ENCODE assay signal across 8 mouse cellular contexts in the genomic region with DNA sequence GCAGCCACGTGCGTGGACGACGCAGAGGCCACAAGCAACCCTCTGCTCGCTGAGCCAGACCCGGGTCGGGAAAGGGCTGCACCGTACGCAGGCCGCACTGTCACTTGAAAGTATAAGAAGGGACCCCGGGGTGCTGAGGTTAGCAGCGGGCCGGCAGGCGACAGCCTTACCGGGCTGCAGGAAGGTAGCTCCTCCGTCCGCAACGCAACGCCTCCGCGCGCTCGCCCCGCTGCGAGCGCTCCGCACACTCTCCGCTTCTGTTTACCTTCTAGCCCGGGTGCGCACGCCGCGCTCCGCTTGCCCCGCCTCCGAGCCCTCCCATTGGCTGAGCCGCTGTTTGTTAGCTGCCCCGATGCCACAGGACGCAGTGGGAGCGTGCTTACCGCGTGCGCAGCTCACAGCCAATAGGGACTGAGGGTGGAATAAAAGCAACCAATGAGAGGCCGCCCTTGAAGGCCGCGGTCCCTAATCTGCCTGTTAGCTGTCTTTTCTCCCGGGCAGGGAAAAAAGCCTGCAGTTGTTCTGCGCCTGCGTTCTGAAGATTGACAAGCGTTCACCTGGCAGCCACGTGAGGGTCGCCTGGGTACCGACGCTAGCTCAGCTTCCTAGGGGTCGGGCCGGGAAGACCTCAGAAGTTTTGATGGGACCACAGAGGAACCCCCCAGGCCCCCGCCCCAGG. TPM values are rescaled to one million over a fixed set of nuclear protein-coding genes. Genes with fewer than 3 reads are reported as not detected.
DNase-seq lines count a peak whose midpoint lies in the region; ATAC-seq lines count a peak whose summit lies in the region.

No protein-coding gene starts in this region.

- H3K27me3 ChIP-seq in heart, embryonic 13.5 days (replicated peaks) = peaks cover 11% of the 10 kb centered on the region
- peaks cover 14% of the 10 kb centered on the region for H3K27me3 ChIP-seq in liver, embryonic 12.5 days (replicated peaks)
- no peaks in the 10 kb centered on the region for H3K27me3 ChIP-seq in stomach, embryonic 15.5 days (replicated peaks)

- under 1% methylated on average over 57 of the region's 57 CpGs for WGBS in heart, embryonic 13.5 days
- WGBS in liver, embryonic 12.5 days (ENCODE audit: insufficient replicate concordance) = under 1% methylated on average over 57 of the region's 57 CpGs
- under 1% methylated on average over 57 of the region's 57 CpGs for WGBS in stomach, embryonic 15.5 days

- H3K9me3 ChIP-seq in heart, embryonic 13.5 days = no peaks in the 10 kb centered on the region
- H3K9me3 ChIP-seq in liver, embryonic 12.5 days (replicated peaks) = no peaks in the 10 kb centered on the region
- no peaks in the 10 kb centered on the region for H3K9me3 ChIP-seq in stomach, embryonic 15.5 days

- ATAC-seq in erythroid progenitor cell, adult 5-6 weeks (replicated peaks; ENCODE audit: low FRiP score, poor library complexity, severe bottlenecking) = peak; percentile 100
- peak; percentile 99 for ATAC-seq in heart, embryonic 13.5 days (ENCODE audit: extremely low read depth, insufficient number of reproducible peaks, low FRiP score, low TSS enrichment)
- ATAC-seq in liver, embryonic 12.5 days = peak; percentile 100
- peak; percentile 100 for ATAC-seq in stomach, embryonic 15.5 days (ENCODE audit: insufficient read depth, low FRiP score, low read depth)

- H3K4me1 ChIP-seq in heart, embryonic 13.5 days = peaks cover 44% of the 10 kb centered on the region
- H3K4me1 ChIP-seq in liver, embryonic 12.5 days = peaks cover 41% of the 10 kb centered on the region
- H3K4me1 ChIP-seq in stomach, embryonic 15.5 days = 0 out of 2 replicates have a peak, but pooled peaks cover 3% of the 10 kb centered on the region

- peak; percentile 99 for DNase-seq in CD4-positive helper T cell, adult 2 months (ENCODE audit: low read depth, low spot score)
- peak; percentile 95 for DNase-seq in brain, embryonic 18.5 days (ENCODE audit: low read depth, low spot score)
- peak; percentile 98 for DNase-seq in kidney, postnatal 10 days
- peak; percentile 96 to 97 for DNase-seq in natural killer cell, adult 2 months (ENCODE audit: low spot score in 2 of 2)

- peak overlapping the region; percentile 98 for H3K4me2 ChIP-seq in heart, embryonic 13.5 days
- H3K4me2 ChIP-seq in liver, embryonic 12.5 days = peak overlapping the region; percentile 97
- H3K4me2 ChIP-seq in stomach, embryonic 15.5 days = peak overlapping the region; percentile 88

- peak overlapping the region; percentile 86 for H3K4me3 ChIP-seq in heart, embryonic 13.5 days
- peak overlapping the region; percentile 75 for H3K4me3 ChIP-seq in liver, embryonic 12.5 days
- H3K4me3 ChIP-seq in stomach, embryonic 15.5 days (replicated peaks) = peak overlapping the region; percentile 82

- H3K36me3 ChIP-seq in heart, embryonic 13.5 days = no peaks in the 10 kb centered on the region
- H3K36me3 ChIP-seq in liver, embryonic 12.5 days = no peaks in the 10 kb centered on the region
- H3K36me3 ChIP-seq in stomach, embryonic 15.5 days = no peaks in the 10 kb centered on the region

- peak overlapping the region; percentile 82 for H3K9ac ChIP-seq in heart, embryonic 13.5 days
- peak overlapping the region; percentile 72 for H3K9ac ChIP-seq in liver, embryonic 12.5 days
- H3K9ac ChIP-seq in stomach, embryonic 15.5 days = peak overlapping the region; percentile 27; the same call in 1 of the 2 replicates

- H3K27ac ChIP-seq in heart, embryonic 13.5 days (replicated peaks) = peak overlapping the region; percentile 81
- peak overlapping the region; percentile 65 for H3K27ac ChIP-seq in liver, embryonic 12.5 days
- H3K27ac ChIP-seq in stomach, embryonic 15.5 days = peak overlapping the region; percentile 52

RNA-seq across cellular contexts. Expression of a gene that starts 3.6 kb away (rescaled TPM):
- total RNA-seq in erythroid progenitor cell, adult 5-6 weeks (2015; ENCODE audit: low replicate concordance) = 1.7 TPM in 1 of 2 replicates, not detected in the other
- 0.90 TPM in 1 of 2 replicates, not detected in the other for total RNA-seq in erythroid progenitor cell, adult 5-6 weeks (2017; ENCODE audit: low replicate concordance)
- polyA plus RNA-seq in heart, embryonic 13.5 days (2015; fragmentation: Nextera tagmentation; extraction: Ambion mirVana) = 26.3 and 28.3 TPM in 2 replicates
- 5.0 and 7.8 TPM in 2 replicates for polyA plus RNA-seq in liver, embryonic 12.5 days (2016; fragmentation: Nextera tagmentation; extraction: Ambion mirVana)
- polyA plus RNA-seq in stomach, embryonic 15.5 days (2015; fragmentation: Nextera tagmentation; extraction: Ambion mirVana) = 16.0 and 20.6 TPM in 2 replicates

Comparison
In these comparisons a context has a peak if more than half of its experiments do, and no peak if none do; other contexts are left out.
1. Peak in every context shown above with its lines: DNase-seq, ATAC-seq, H3K4me3 ChIP-seq and H3K27ac ChIP-seq.
2. H3K9ac ChIP-seq: peak in every context shown above with its lines; median percentile 82 in heart, embryonic 13.5 days; 72 in liver, embryonic 12.5 days; 27 in stomach, embryonic 15.5 days.